Mouse (Mus musculus) intestine, embryonic 15.5 days (tissue): ENCODE measurements around the gene Ndufaf1. TPM values are rescaled to one million over a fixed set of nuclear protein-coding genes. Genes with fewer than 3 reads are reported as not detected.

Experiments used
- polyA plus RNA-seq: library from polyadenylated mRNA; unstranded; fragments of >200 nt; fragmentation: Nextera tagmentation; extraction: Ambion mirVana; gene quantifications from 2 replicates; pipeline ENCODE4 v1.2.1, GENCODE M21; 2015

Ndufaf1 gene
- polyA plus RNA-seq, 1 experiment from 2014 or later = 51.6 TPM

Other genes with a start within 250 kb of the Ndufaf1 start
- 4.0 and 4.4 TPM in 2 replicates for gene Ino80, start 185.1 kb downstream of the Ndufaf1 start, polyA plus RNA-seq
- gene Exd1, start 115.2 kb downstream of the Ndufaf1 start, polyA plus RNA-seq = 0.18 and 0.25 TPM in 2 replicates
- 53.6 and 54.9 TPM in 2 replicates for gene Chp1, start 115.1 kb downstream of the Ndufaf1 start, polyA plus RNA-seq
- gene Nusap1, start 44.5 kb downstream of the Ndufaf1 start, polyA plus RNA-seq = 56.6 and 65.4 TPM in 2 replicates
- gene Oip5, start 44.4 kb downstream of the Ndufaf1 start, polyA plus RNA-seq = 21.0 and 22.8 TPM in 2 replicates
- gene Rtf1, start 12.2 kb upstream of the Ndufaf1 start, polyA plus RNA-seq = 30.5 and 34.8 TPM in 2 replicates
- gene Itpka, start 79.5 kb upstream of the Ndufaf1 start, polyA plus RNA-seq = 9.5 and 9.7 TPM in 2 replicates
- 0.87 and 1.4 TPM in 2 replicates for gene Ltk, start 97.6 kb upstream of the Ndufaf1 start, polyA plus RNA-seq
- 24.2 and 24.8 TPM in 2 replicates for gene Rpap1, start 124.7 kb upstream of the Ndufaf1 start, polyA plus RNA-seq
- gene Tyro3, start 134.9 kb upstream of the Ndufaf1 start, polyA plus RNA-seq = 14.7 and 15.5 TPM in 2 replicates
- 20.3 and 23.7 TPM in 2 replicates for gene Mga, start 234.4 kb upstream of the Ndufaf1 start, polyA plus RNA-seq